Mouse (Mus musculus) erythroblast, embryonic 14.5 days (primary cell): ENCODE measurements around the gene Klrb1b. TPM values are rescaled to one million over a fixed set of nuclear protein-coding genes. Genes with fewer than 3 reads are reported as not detected.
A peak's percentile ranks its signal among the peaks of the same experiment; 100 is the strongest.

Source experiments
- H3K27me3 ChIP-seq: 2 replicates; pipeline ENCODE4 v1.6.1; 2012; ENCODE audit warnings: inconsistent platforms; ENCODE audit not compliant: control insufficient read depth
- H3K36me3 ChIP-seq: 2 replicates; pipeline ENCODE4 v1.6.1; 2012; ENCODE audit warnings: mild to moderate bottlenecking, inconsistent platforms; ENCODE audit not compliant: control insufficient read depth
- H3K4me1 ChIP-seq: 2 replicates; pipeline ENCODE4 v1.6.1; 2012; ENCODE audit warnings: inconsistent platforms; ENCODE audit not compliant: control insufficient read depth
- H3K4me3 ChIP-seq: replicated peaks from 2 replicates; pipeline ENCODE3; 2012; ENCODE audit warnings: moderate library complexity, mild to moderate bottlenecking, inconsistent platforms
- H3K9me3 ChIP-seq: 2 replicates; pipeline ENCODE4 v1.6.1; 2012; ENCODE audit warnings: low read length, inconsistent platforms, mixed read lengths; ENCODE audit not compliant: control insufficient read depth
- GATA1 ChIP-seq: IDR thresholded peaks from 2 replicates; pipeline ENCODE4 v1.6.1; 2012; ENCODE audit warnings: low read length, inconsistent platforms, mixed read lengths
- TAL1 ChIP-seq: IDR thresholded peaks from 3 replicates; pipeline ENCODE4 v1.6.1; 2012; ENCODE audit warnings: low read length, inconsistent platforms, mixed read lengths
- polyA plus RNA-seq: library from polyadenylated mRNA; stranded (reverse); fragments of >175 nt; gene quantifications from 2 replicates; pipeline ENCODE4 v1.2.3, GENCODE M21; 2012

Gene Klrb1b
- polyA plus RNA-seq, 1 experiment = 0.02 TPM

DNA sequence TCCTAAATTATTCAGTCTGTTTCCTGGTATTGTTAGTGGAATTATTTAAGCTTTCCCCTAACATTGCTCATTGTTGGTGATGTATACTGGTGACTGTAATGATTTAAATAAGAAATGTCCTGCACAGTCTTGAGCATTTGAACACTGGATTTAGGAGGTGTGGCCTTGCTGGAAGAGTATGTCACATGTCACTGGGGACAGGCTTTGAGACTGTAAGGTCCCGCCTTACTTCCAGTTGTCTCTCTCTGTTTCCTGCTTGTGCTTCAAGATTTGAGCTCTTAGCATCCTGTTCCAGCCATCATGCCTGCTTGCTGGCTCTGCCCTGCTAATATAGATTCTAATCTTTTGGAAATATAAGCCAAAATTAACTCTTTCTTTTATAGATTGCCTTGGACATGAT is 60.9 kb downstream of the Klrb1b start:
- H3K27me3 ChIP-seq = no peaks in the 10 kb centered on the region
- TF ChIP-seq GATA1 (no peak), TAL1 (no peak)
- no peak overlapping the region for H3K4me3 ChIP-seq

GRCm38 (mm10) chr6:128764598-128764997 is 61.5 kb downstream of the Klrb1b start:
- Histone ChIP-seq H3K9me3 (no peaks in the 10 kb centered on the region), H3K4me1 (peaks cover 33% of the 10 kb centered on the region), H3K27me3 (no peaks in the 10 kb centered on the region), H3K36me3 (no peaks in the 10 kb centered on the region), H3K4me3 (peak overlapping the region; percentile 72)
- TF ChIP-seq TAL1 = no peak
- TF ChIP-seq GATA1 = no peak

More for the DNA sequence above, 60.9 kb downstream of the Klrb1b start:
- no peaks in the 10 kb centered on the region for H3K9me3 ChIP-seq
- no peaks in the 10 kb centered on the region for H3K36me3 ChIP-seq
- H3K4me1 ChIP-seq = peaks cover 29% of the 10 kb centered on the region

GRCm38 (mm10) chr6:128763736-128764523 is 62.2 kb downstream of the Klrb1b start:
- Histone ChIP-seq H3K9me3 (no peaks in the 10 kb centered on the region), H3K27me3 (no peaks in the 10 kb centered on the region), H3K36me3 (no peaks in the 10 kb centered on the region), H3K4me3 (peak overlapping the region; percentile 72), H3K4me1 (peaks cover 37% of the 10 kb centered on the region)
- TF ChIP-seq GATA1 (no peak), TAL1 (no peak)

Other genes with a start within 250 kb of the Klrb1b start
- not detected in 2 replicates for gene A2ml1, start 244.7 kb downstream of the Klrb1b start, polyA plus RNA-seq
- not detected in 2 replicates for gene Klrb1a, start 202.8 kb downstream of the Klrb1b start, polyA plus RNA-seq
- gene Clec2h, start 163.9 kb downstream of the Klrb1b start, polyA plus RNA-seq = not detected in 2 replicates
- not detected in 2 replicates for gene Klrb1, start 103.3 kb downstream of the Klrb1b start, polyA plus RNA-seq
- not detected in 2 replicates for gene Klrb1c, start 37.1 kb downstream of the Klrb1b start, polyA plus RNA-seq
- not detected in 2 replicates for gene Gm44511, start within 50 bp of the Klrb1b start, polyA plus RNA-seq
- not detected in 2 replicates for gene Clec2i, start 61.3 kb upstream of the Klrb1b start, polyA plus RNA-seq
- gene BC035044, start 64.8 kb upstream of the Klrb1b start, polyA plus RNA-seq = not detected in 2 replicates
- not detected in 2 replicates for gene Clec2g, start 108.0 kb upstream of the Klrb1b start, polyA plus RNA-seq
- gene Klrb1f, start 219.6 kb upstream of the Klrb1b start, polyA plus RNA-seq = not detected in 2 replicates